ENCODE assay signal across 12 mouse cellular contexts in the genomic region with DNA sequence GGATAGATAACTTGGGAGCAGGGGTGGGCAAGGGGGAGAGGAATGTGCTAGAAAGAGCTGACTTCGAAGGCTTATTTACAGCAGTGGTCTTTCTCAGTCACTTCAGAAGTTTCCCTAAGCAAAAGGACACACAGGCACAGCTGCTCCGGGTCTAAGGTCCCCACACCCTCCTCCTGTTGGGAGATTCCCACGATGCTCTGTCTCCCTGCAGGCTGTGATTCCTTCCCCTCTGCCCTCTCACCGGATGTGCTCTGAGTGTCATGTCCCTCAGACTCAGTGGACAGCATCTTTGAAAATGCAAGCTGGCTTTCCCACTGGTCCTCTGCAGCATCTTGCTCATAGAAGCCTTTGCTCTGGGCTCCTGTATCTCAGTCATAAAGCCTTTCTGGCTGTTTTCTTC. TPM values are rescaled to one million over a fixed set of nuclear protein-coding genes. Genes with fewer than 3 reads are reported as not detected.
DNase-seq lines count a peak whose midpoint lies in the region; ATAC-seq and TF ChIP-seq lines count a peak whose summit lies in the region.
"Had no signal": no experiment of that assay in that cellular context is flagged by ENCODE, and none has a peak within 500 bp of the region (broad histone marks: within the 10 kb centered on the region; RNA-seq: fewer than 3 reads in every experiment).

No protein-coding gene starts in this region.

- H3K36me3 ChIP-seq in heart, embryonic 13.5 days: peaks cover 4% of the 10 kb centered on the region; the same call in 1 of the 2 replicates
- no peaks in the 10 kb centered on the region for H3K36me3 ChIP-seq in kidney, postnatal 0 days (ENCODE audit: insufficient read depth, low read length)
- H3K36me3 ChIP-seq: hindbrain, embryonic 15.5 days had no signal

- peaks cover 62% of the 10 kb centered on the region for H3K4me1 ChIP-seq in heart, embryonic 13.5 days
- peaks cover 33% of the 10 kb centered on the region for H3K4me1 ChIP-seq in kidney, postnatal 0 days (replicated peaks; ENCODE audit: insufficient read depth, low read length)

- no peaks in the 10 kb centered on the region for H3K9me3 ChIP-seq in heart, embryonic 13.5 days
- no peaks in the 10 kb centered on the region for H3K9me3 ChIP-seq in kidney, postnatal 0 days (replicated peaks; ENCODE audit: low read length)
- H3K9me3 ChIP-seq: hindbrain, embryonic 15.5 days had no signal

- H3K27me3 ChIP-seq in heart, embryonic 13.5 days (replicated peaks): no peaks in the 10 kb centered on the region
- no peaks in the 10 kb centered on the region for H3K27me3 ChIP-seq in kidney, postnatal 0 days (ENCODE audit: insufficient read depth, low read length)
- H3K27me3 ChIP-seq: hindbrain, embryonic 15.5 days had no signal

- no peak overlapping the region for H3K4me2 ChIP-seq in heart, embryonic 13.5 days
- H3K4me2 ChIP-seq in kidney, postnatal 0 days (ENCODE audit: low read length): peak overlapping the region; percentile 17; the same call in 1 of the 2 replicates
- H3K4me2 ChIP-seq: hindbrain, embryonic 15.5 days had no signal

- TF ChIP-seq CTCF in kidney, postnatal 0 days (IDR thresholded peaks at IDR 0.05; ENCODE audit: low read depth): no peak

- DNase-seq in kidney, adult 11 months: peak; percentile 49
- DNase-seq in kidney, adult 8-10 months: no peak
- peak; percentile 70 for DNase-seq in kidney, postnatal 0 days (ENCODE audit: low spot score)
- DNase-seq in lung, postnatal 14 days: peak; percentile 56
- DNase-seq in testis, postnatal 10 days (ENCODE audit: low spot score): no peak
- DNase-seq in cerebellum, adult 11-12 months: no peak
- DNase-seq in layer of hippocampus, adult 9-11 months: no peak
- DNase-seq: forebrain, postnatal 0 days; thymus, adult 18-20 months had no signal

- H3K9ac ChIP-seq in heart, embryonic 13.5 days: no peak overlapping the region
- no peak overlapping the region for H3K9ac ChIP-seq in kidney, postnatal 0 days (ENCODE audit: low read depth, low read length)
- H3K9ac ChIP-seq: forebrain, postnatal 0 days; hindbrain, embryonic 15.5 days had no signal

- no peak overlapping the region for H3K4me3 ChIP-seq in heart, embryonic 13.5 days
- H3K4me3 ChIP-seq in kidney, postnatal 0 days (replicated peaks; ENCODE audit: low read depth, low read length): no peak overlapping the region
- H3K4me3 ChIP-seq: hindbrain, embryonic 15.5 days had no signal

- peak overlapping the region; percentile 88 for H3K27ac ChIP-seq in heart, embryonic 13.5 days (replicated peaks)
- peak overlapping the region; percentile 88 for H3K27ac ChIP-seq in kidney, postnatal 0 days

- no peak for ATAC-seq in heart, embryonic 13.5 days (ENCODE audit: extremely low read depth, insufficient number of reproducible peaks, low FRiP score, low TSS enrichment)
- ATAC-seq in kidney, postnatal 0 days (replicated peaks; ENCODE audit: low FRiP score, low read depth): peak; percentile 31; the same call in 1 of the 2 replicates
- ATAC-seq: forebrain, postnatal 0 days; midbrain, embryonic 16.5 days had no signal

- WGBS in heart, embryonic 13.5 days: 32% methylated on average over 4 of the region's 4 CpGs
- 11% methylated on average over 4 of the region's 4 CpGs for WGBS in kidney, postnatal 0 days

RNA-seq across cellular contexts. Expression of gene Gnpnat1, which starts 47.4 kb away (rescaled TPM):
- 28.6 and 30.0 TPM in 2 replicates for polyA plus RNA-seq in heart, embryonic 13.5 days (2015; fragmentation: Nextera tagmentation; extraction: Ambion mirVana)
- 79.0 and 83.3 TPM in 2 replicates for polyA plus RNA-seq in kidney, postnatal 0 days (2015; fragmentation: Nextera tagmentation; extraction: Ambion mirVana)

Comparison
In these comparisons a context has a peak if more than half of its experiments do, and no peak if none do; other contexts are left out.
1. DNase-seq: peak in kidney, adult 11 months (single experiment), kidney, postnatal 0 days (single experiment) and lung, postnatal 14 days (single experiment); none in kidney, adult 8-10 months (0 of 2), testis, postnatal 10 days (single experiment), cerebellum, adult 11-12 months (single experiment) and layer of hippocampus, adult 9-11 months (single experiment).